Mouse (Mus musculus) myocyte (in vitro differentiated cells): ENCODE data around the gene Ncoa3.

Experiments used
- CEBPB ChIP-seq: IDR thresholded peaks from 2 replicates; pipeline ENCODE4 v1.6.1; 2011; ENCODE audit warnings: mild to moderate bottlenecking, moderate library complexity; ENCODE audit not compliant: poor library complexity, insufficient read depth, severe bottlenecking
- E2F4 ChIP-seq: IDR thresholded peaks from one replicate; pipeline ENCODE4 v1.6.1; 2011; ENCODE audit warnings: mild to moderate bottlenecking, control low read depth, moderate library complexity; ENCODE audit not compliant: insufficient read depth
- MAX ChIP-seq: IDR thresholded peaks from one replicate; pipeline ENCODE4 v1.6.1; 2011; ENCODE audit warnings: low read depth, mild to moderate bottlenecking, control low read depth
- MYOD1 ChIP-seq, 3 experiments: IDR thresholded peaks; one replicate each; pipeline ENCODE4 v1.6.1; 2011; ENCODE audit warnings: control low read depth in 2 of 3, low read depth in 2 of 3, mild to moderate bottlenecking in 2 of 3, moderate library complexity in 1 of 3; ENCODE audit not compliant: insufficient read length in 2 of 3, control insufficient read depth in 1 of 3
- MYOG ChIP-seq, 3 experiments: IDR thresholded peaks; one replicate each; pipeline ENCODE4 v1.6.1; 2011; ENCODE audit warnings: control low read depth in 2 of 3, low read depth in 2 of 3, mild to moderate bottlenecking in 2 of 3; ENCODE audit not compliant: insufficient read length in 2 of 3, control insufficient read depth in 1 of 3, insufficient read depth in 1 of 3
- POLR2A ChIP-seq: IDR thresholded peaks from one replicate; pipeline ENCODE4 v1.6.1; 2011; ENCODE audit warnings: low read depth, mild to moderate bottlenecking, control low read depth, moderate library complexity; ENCODE audit not compliant: insufficient read length
- POLR2AphosphoS2 ChIP-seq: IDR thresholded peaks from one replicate; pipeline ENCODE4 v1.6.1; 2011; ENCODE audit warnings: low read depth, control low read depth; ENCODE audit not compliant: insufficient read length
- SRF ChIP-seq: IDR thresholded peaks from one replicate; pipeline ENCODE4 v1.6.1; 2011; ENCODE audit warnings: low read depth; ENCODE audit not compliant: control insufficient read depth, insufficient read length
- TCF12 ChIP-seq: IDR thresholded peaks from one replicate; pipeline ENCODE4 v1.6.1; 2011; ENCODE audit warnings: mild to moderate bottlenecking, control low read depth; ENCODE audit not compliant: poor library complexity, insufficient read depth, severe bottlenecking
- TCF3 ChIP-seq: IDR thresholded peaks from one replicate; pipeline ENCODE4 v1.6.1; 2011; ENCODE audit warnings: low read depth, control low read depth; ENCODE audit not compliant: insufficient read length
- USF1 ChIP-seq: IDR thresholded peaks from one replicate; pipeline ENCODE4 v1.6.1; 2011; ENCODE audit warnings: low read depth, mild to moderate bottlenecking, control low read depth, moderate library complexity

DNA sequence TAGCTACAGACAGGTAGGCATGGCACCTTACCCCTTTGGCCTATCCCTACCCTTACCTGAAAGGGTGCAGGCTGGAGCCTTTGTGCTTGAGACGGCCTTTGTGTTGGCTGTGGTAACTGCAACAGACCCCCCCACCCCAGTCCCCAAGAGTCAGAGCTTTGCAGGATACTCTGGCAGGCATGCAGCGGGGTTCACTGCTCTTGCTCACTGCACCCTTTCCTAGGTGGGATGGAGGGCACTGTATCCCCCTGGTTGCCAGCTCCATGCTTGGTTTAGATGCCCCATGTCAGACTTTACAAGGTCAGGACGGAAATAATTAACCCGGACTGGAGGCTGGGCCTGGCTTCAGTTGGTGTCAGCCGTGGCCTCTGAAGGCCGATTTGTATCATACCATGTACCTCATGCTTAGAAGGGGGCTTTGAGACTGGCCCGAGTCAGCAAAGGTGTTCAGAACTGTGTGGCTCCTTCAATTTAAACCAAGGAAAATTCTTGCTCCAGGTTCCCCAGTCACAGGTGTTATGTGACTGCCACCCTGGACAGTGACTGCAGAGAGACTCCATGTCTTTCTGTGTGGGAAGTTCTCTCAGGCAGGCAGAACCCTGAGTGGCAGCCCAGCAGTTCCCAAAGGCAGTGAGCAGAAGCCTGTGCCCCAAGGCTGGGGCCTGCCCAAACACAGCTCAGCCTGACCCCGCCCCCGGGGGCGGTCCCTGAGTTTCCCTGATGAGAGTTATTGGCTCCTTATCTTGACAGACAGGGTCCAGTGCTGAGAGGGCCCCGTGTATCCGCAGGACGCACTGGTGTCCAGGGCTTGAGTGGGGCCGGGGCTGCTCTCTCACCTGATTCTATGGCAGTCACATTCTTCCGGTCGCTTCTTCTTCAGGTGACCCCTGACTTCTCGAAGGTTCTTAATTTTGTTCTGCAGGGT is 87.8 kb downstream of the Ncoa3 start:
- no peak for TF ChIP-seq POLR2A
- TF ChIP-seq MYOG (IDR thresholded peaks at IDR 0.05; ENCODE audit: control insufficient read depth in 1 of 3, insufficient read depth in 1 of 3, insufficient read length in 2 of 3, low read depth in 2 of 3): no peak
- TF ChIP-seq CEBPB: no peak
- TF ChIP-seq USF1: no peak
- TF ChIP-seq POLR2AphosphoS2: no peak
- no peak for TF ChIP-seq MYOD1 (IDR thresholded peaks at IDR 0.05; ENCODE audit: control insufficient read depth in 1 of 3, insufficient read length in 2 of 3, low read depth in 2 of 3)
- no peak for TF ChIP-seq MAX
- TF ChIP-seq E2F4: no peak
- TF ChIP-seq TCF12: no peak
- no peak for TF ChIP-seq TCF3
- TF ChIP-seq SRF: no peak
